9 mouse cellular contexts compared by ENCODE assay signal in genomic region chr2:26516275-26516674, GRCm38 (mm10). TPM values are rescaled to one million over a fixed set of nuclear protein-coding genes. Genes with fewer than 3 reads are reported as not detected.
A peak's percentile ranks its signal among the peaks of the same experiment; 100 is the strongest.
DNase-seq lines count a peak whose midpoint lies in the region; ATAC-seq lines count a peak whose summit lies in the region.
"Had no signal": no experiment of that assay in that cellular context is flagged by ENCODE, and none has a peak within 500 bp of the region (broad histone marks: within the 10 kb centered on the region; RNA-seq: fewer than 3 reads in every experiment).

Notch1 (minus strand) TSS chr2:26516663.

- no peak for DNase-seq in left cerebral cortex, adult 18-20 months (ENCODE audit: low spot score in 2 of 2)
- no peak for DNase-seq in left cerebral cortex, adult 11 months (ENCODE audit: low spot score)
- DNase-seq in heart, adult 8-10 months (ENCODE audit: low spot score): peak; percentile 83
- peak; percentile 65 for DNase-seq in kidney, adult 11 months
- no peak for DNase-seq in retina, postnatal 1 day

- H3K9ac ChIP-seq in limb, embryonic 15.5 days: no peak within 1 kb of the TSS
- no peak within 1 kb of the TSS for H3K9ac ChIP-seq in stomach, embryonic 14.5 days (replicated peaks; ENCODE audit: low read depth, low read length)

- ATAC-seq in common myeloid progenitor, adult 5-6 weeks (replicated peaks; ENCODE audit: low read depth, poor library complexity, severe bottlenecking): 0 out of 2 replicates have a peak, but pooled peaks have one; percentile 12
- ATAC-seq in limb, embryonic 15.5 days (ENCODE audit: insufficient number of reproducible peaks, low FRiP score, low TSS enrichment, low read depth): no peak
- ATAC-seq in stomach, embryonic 14.5 days (ENCODE audit: insufficient number of reproducible peaks, insufficient read depth, low FRiP score, low read depth): peak; percentile 74; the same call in 1 of the 2 replicates

- 0 out of 2 replicates have a peak within 1 kb of the TSS, but pooled peaks have one; percentile 2 for H3K4me3 ChIP-seq in limb, embryonic 15.5 days
- H3K4me3 ChIP-seq in stomach, embryonic 14.5 days (ENCODE audit: low read depth, low read length): no peak within 1 kb of the TSS

- H3K36me3 ChIP-seq in limb, embryonic 15.5 days: no peaks in the 10 kb centered on the region
- H3K36me3 ChIP-seq in stomach, embryonic 14.5 days (ENCODE audit: control insufficient read depth, insufficient read depth, low read length): no peaks in the 10 kb centered on the region
- H3K36me3 ChIP-seq: G1E had no signal

- no peaks in the 10 kb centered on the region for H3K27me3 ChIP-seq in limb, embryonic 15.5 days
- no peaks in the 10 kb centered on the region for H3K27me3 ChIP-seq in stomach, embryonic 14.5 days (ENCODE audit: control insufficient read depth, insufficient read depth, low read length)

- H3K4me2 ChIP-seq in limb, embryonic 15.5 days: peak within 1 kb of the TSS; percentile 12
- no peak within 1 kb of the TSS; the same call in 1 of the 2 replicates for H3K4me2 ChIP-seq in stomach, embryonic 14.5 days (replicated peaks; ENCODE audit: low read depth, low read length)

- peaks cover 22% of the 10 kb centered on the region for H3K4me1 ChIP-seq in limb, embryonic 15.5 days
- H3K4me1 ChIP-seq in stomach, embryonic 14.5 days (ENCODE audit: control insufficient read depth, insufficient read depth, low read length): peaks cover 28% of the 10 kb centered on the region

- H3K27ac ChIP-seq in limb, embryonic 15.5 days: peak within 1 kb of the TSS; percentile 67
- H3K27ac ChIP-seq in stomach, embryonic 14.5 days (ENCODE audit: low read length): peak within 1 kb of the TSS; percentile 11

- no peaks in the 10 kb centered on the region for H3K9me3 ChIP-seq in limb, embryonic 15.5 days
- no peaks in the 10 kb centered on the region for H3K9me3 ChIP-seq in stomach, embryonic 14.5 days (ENCODE audit: control insufficient read depth, low read depth, low read length)
- H3K9me3 ChIP-seq: G1E had no signal

- WGBS in limb, embryonic 15.5 days: 13% methylated on average over 12 of the region's 12 CpGs
- 16% methylated on average over 12 of the region's 12 CpGs for WGBS in stomach, embryonic 14.5 days

RNA-seq across cellular contexts. Expression of gene Notch1, which starts in this region (rescaled TPM):
- 10 to 100 TPM; 17.8 to 19.1 TPM for total RNA-seq in left cerebral cortex, adult 18-20 months (2021)
- total RNA-seq in common myeloid progenitor, adult 5-6 weeks (2017): 6.5 and 13.7 TPM in 2 replicates
- total RNA-seq in heart, adult 8-10 months (2022): 10 to 100 TPM; 22.2 to 36.5 (median 29.1) TPM
- 23.1 and 24.3 TPM in 2 replicates for polyA plus RNA-seq in limb, embryonic 15.5 days (2015; fragmentation: Nextera tagmentation; extraction: Ambion mirVana)
- polyA plus RNA-seq in stomach, embryonic 14.5 days (2014; fragmentation: Nextera tagmentation; extraction: Ambion mirVana): 29.5 and 31.7 TPM in 2 replicates

Comparison
In these comparisons a context has a peak if more than half of its experiments do, and no peak if none do; other contexts are left out.
1. DNase-seq: peak in heart, adult 8-10 months (single experiment) and kidney, adult 11 months (single experiment); none in left cerebral cortex, adult 18-20 months (0 of 2), left cerebral cortex, adult 11 months (single experiment) and retina, postnatal 1 day (single experiment).